22 mouse cellular contexts compared by ENCODE assay signal in the genomic region with DNA sequence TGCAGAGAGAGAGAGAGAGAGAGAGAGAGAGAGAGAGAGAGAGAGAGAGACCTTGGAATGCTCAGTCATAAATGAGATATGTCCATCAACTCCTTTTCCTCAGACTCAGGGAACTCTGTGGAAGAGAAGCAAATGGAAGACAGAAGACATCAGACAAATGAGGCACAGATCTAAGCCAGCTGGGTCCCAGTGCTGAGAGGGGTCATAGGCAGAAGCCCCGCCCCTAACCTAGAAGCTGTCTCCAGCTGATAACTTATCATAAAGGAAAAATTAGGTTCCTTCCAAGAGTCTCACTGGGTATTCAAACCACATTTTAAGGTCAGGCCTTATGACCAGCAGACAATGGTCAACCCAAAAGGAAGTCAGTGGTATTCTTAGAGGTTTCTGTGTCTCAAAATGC.
"Had no signal": no experiment of that assay in that cellular context is flagged by ENCODE, and none has a peak within 500 bp of the region (broad histone marks: within the 10 kb centered on the region; RNA-seq: fewer than 3 reads in every experiment).

No protein-coding gene starts in this region.

- H3K27ac ChIP-seq: layer of hippocampus, adult 2 months; limb, embryonic 10.5 days; limb, embryonic 13.5 days; macrophage; midbrain, embryonic 12.5 days; midbrain, embryonic 15.5 days; neural tube, embryonic 12.5 days; neural tube, embryonic 15.5 days; stomach, postnatal 0 days had no signal

- H3K9me3 ChIP-seq: limb, embryonic 10.5 days; limb, embryonic 13.5 days; midbrain, embryonic 12.5 days; midbrain, embryonic 15.5 days; neural tube, embryonic 12.5 days; neural tube, embryonic 15.5 days had no signal

- H3K4me3 ChIP-seq: layer of hippocampus, adult 2 months; limb, embryonic 10.5 days; limb, embryonic 13.5 days; midbrain, embryonic 12.5 days; midbrain, embryonic 15.5 days; neural tube, embryonic 12.5 days; neural tube, embryonic 15.5 days had no signal

- ATAC-seq: intestine, embryonic 16.5 days; lung, postnatal 0 days; midbrain, embryonic 15.5 days had no signal

- H3K36me3 ChIP-seq: limb, embryonic 10.5 days; limb, embryonic 13.5 days; midbrain, embryonic 12.5 days; midbrain, embryonic 15.5 days; neural tube, embryonic 12.5 days; neural tube, embryonic 15.5 days had no signal

- H3K9ac ChIP-seq: limb, embryonic 13.5 days; lung, embryonic 14.5 days; midbrain, embryonic 12.5 days; midbrain, embryonic 15.5 days; neural tube, embryonic 12.5 days; neural tube, embryonic 15.5 days had no signal

- DNase-seq: kidney, adult 18-20 months; kidney, adult 9 months; kidney, postnatal 25 days; layer of hippocampus, adult 9-11 months; lung, embryonic 14.5 days; right cerebral cortex, adult 18-20 months; right cerebral cortex, postnatal 14 days; right cerebral cortex, postnatal 4 days; thymus, adult 2 months; thymus, postnatal 14 days; thymus, postnatal 4 days had no signal

- H3K27me3 ChIP-seq: limb, embryonic 13.5 days; midbrain, embryonic 12.5 days; midbrain, embryonic 15.5 days; neural tube, embryonic 12.5 days; neural tube, embryonic 15.5 days had no signal

- H3K4me1 ChIP-seq: limb, embryonic 10.5 days; limb, embryonic 13.5 days; midbrain, embryonic 12.5 days; midbrain, embryonic 15.5 days; neural tube, embryonic 12.5 days; neural tube, embryonic 15.5 days had no signal

- H3K4me2 ChIP-seq: limb, embryonic 13.5 days; lung, embryonic 14.5 days; midbrain, embryonic 12.5 days; midbrain, embryonic 15.5 days; neural tube, embryonic 12.5 days; neural tube, embryonic 15.5 days had no signal
